Mouse (Mus musculus): ENCODE measurements around the gene Pim1.

- TF ChIP-seq CTCF (IDR thresholded peaks at IDR 0.05; ENCODE audit: extremely low read depth, insufficient read depth, low read length) (peak; percentile 71), POLR2A (IDR thresholded peaks at IDR 0.05; ENCODE audit: extremely low read depth, insufficient read depth, low read length) (no peak)
These were observed 2.0 kb downstream of the Pim1 start for GRCm38 (mm10) chr17:29492269-29493191.

Data from cortical plate, adult 2 months (tissue).